ENCODE assay signal across 28 mouse cellular contexts in genomic region chr8:120692934-120693333, GRCm38 (mm10). TPM values are rescaled to one million over a fixed set of nuclear protein-coding genes. Genes with fewer than 3 reads are reported as not detected.
"Had no signal": no experiment of that assay in that cellular context is flagged by ENCODE, and none has a peak within 500 bp of the region (broad histone marks: within the 10 kb centered on the region; RNA-seq: fewer than 3 reads in every experiment).

No protein-coding gene starts in this region.

- H3K27me3 ChIP-seq: hindbrain, embryonic 15.5 days; limb, embryonic 15.5 days; liver, embryonic 13.5 days had no signal

- ATAC-seq: forebrain, postnatal 0 days; hindbrain, postnatal 0 days had no signal

- DNase-seq: forebrain, postnatal 0 days; gastrocnemius, postnatal 14 days; gastrocnemius, postnatal 36 days; heart, adult 18-20 months; heart, postnatal 14 days; heart, postnatal 36 days; kidney, adult 18-20 months; kidney, adult 8-10 months; left cerebral cortex, postnatal 4 days; liver, embryonic 13.5 days had no signal

- H3K27ac ChIP-seq: heart, embryonic 13.5 days; hindbrain, embryonic 13.5 days; hindbrain, embryonic 15.5 days; hindbrain, postnatal 0 days; layer of hippocampus, adult 2 months; left cerebral cortex, adult 2 months; limb, embryonic 13.5 days; limb, embryonic 15.5 days; liver, embryonic 13.5 days had no signal

- H3K36me3 ChIP-seq: heart, embryonic 13.5 days; heart, embryonic 15.5 days; hindbrain, embryonic 13.5 days; hindbrain, embryonic 15.5 days; limb, embryonic 13.5 days; limb, embryonic 15.5 days; liver, embryonic 13.5 days had no signal

- H3K9ac ChIP-seq: forebrain, postnatal 0 days; heart, embryonic 13.5 days; heart, embryonic 15.5 days; hindbrain, embryonic 13.5 days; hindbrain, embryonic 15.5 days; limb, embryonic 13.5 days; limb, embryonic 15.5 days; liver, embryonic 13.5 days had no signal

- H3K4me2 ChIP-seq: heart, embryonic 11.5 days; heart, embryonic 13.5 days; heart, embryonic 15.5 days; hindbrain, embryonic 13.5 days; hindbrain, embryonic 15.5 days; limb, embryonic 13.5 days; limb, embryonic 15.5 days; liver, embryonic 13.5 days had no signal

- H3K9me3 ChIP-seq: heart, embryonic 15.5 days; hindbrain, embryonic 13.5 days; hindbrain, embryonic 15.5 days; limb, embryonic 15.5 days; liver, embryonic 13.5 days had no signal

- H3K4me3 ChIP-seq: heart, embryonic 13.5 days; heart, embryonic 15.5 days; hindbrain, embryonic 13.5 days; hindbrain, embryonic 15.5 days; layer of hippocampus, adult 2 months; left cerebral cortex, adult 2 months; limb, embryonic 13.5 days; limb, embryonic 15.5 days; liver, embryonic 13.5 days had no signal

RNA-seq across cellular contexts. Expression of gene Gm27021, which starts 25.1 kb away (rescaled TPM):
- total RNA-seq: gastrocnemius, adult 18-20 months; gastrocnemius, adult 8-10 months; gastrocnemius, postnatal 14 days; gastrocnemius, postnatal 36 days; granulocyte monocyte progenitor cell, adult 5-6 weeks; heart, adult 18-20 months; heart, adult 8-10 months; heart, postnatal 14 days; hematopoietic stem cell, adult 5-6 weeks; layer of hippocampus, postnatal 25 days; left cerebral cortex, postnatal 14 days; liver, adult 2 months had no signal
- polyA plus RNA-seq: liver, adult 2 months had no signal

RNA-seq across cellular contexts. Expression of gene 1190005I06Rik, which starts 45.5 kb away (rescaled TPM):
- total RNA-seq: granulocyte monocyte progenitor cell, adult 5-6 weeks; hematopoietic stem cell, adult 5-6 weeks had no signal
